Mouse (Mus musculus): ENCODE results near the gene Pex26. TPM values are rescaled to one million over a fixed set of nuclear protein-coding genes. Genes with fewer than 3 reads are reported as not detected.

The Pex26 gene
- polyA plus RNA-seq, 1 experiment: 7.6 TPM

DNA sequence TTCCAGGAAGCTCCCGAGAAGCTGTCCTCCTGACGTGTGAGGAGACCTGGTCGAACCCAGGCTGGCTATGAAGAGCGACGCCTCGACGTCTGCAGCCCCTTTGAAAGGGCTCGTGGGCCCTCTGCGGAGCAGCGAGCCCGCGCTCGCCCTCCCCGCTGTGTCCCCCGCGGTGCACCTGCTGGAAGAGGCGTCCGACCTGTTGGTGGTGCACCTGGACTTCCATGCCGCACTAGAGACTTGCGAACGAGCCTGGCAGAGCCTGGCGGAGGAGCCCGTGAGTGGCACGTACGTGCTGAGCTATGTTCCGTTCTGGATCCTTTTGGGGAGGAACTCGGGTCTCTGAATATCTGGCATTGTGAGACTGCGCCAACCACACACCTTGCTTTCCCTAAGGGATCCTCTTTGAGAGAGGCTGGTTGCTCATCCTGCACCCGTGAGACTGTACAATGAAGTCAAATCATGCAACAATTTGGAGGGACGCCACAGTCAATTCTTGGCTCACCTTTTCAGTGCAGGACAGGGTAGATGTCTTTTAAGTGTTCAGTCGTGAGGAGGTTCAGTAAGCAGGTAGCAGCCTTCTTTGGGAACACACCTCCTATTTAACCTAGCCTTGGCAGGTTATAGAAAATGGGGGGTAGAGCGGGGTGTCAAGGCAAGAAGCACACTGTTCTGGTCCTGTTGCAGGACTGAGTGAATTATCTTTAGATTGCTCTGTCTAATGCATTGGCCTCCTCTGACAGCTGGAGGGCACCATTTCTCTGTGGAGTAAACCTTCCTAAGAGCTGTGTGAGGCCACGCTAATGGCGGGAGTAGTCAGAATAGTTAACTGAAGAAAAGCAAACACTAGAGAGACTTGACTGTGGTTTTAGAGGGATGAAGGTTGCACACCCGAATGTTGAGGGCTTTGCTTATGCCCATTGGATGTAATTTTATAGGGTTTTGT, 1.0 kb downstream of the Pex26 start:
- no peak for TF ChIP-seq GATA1 (IDR thresholded peaks at IDR 0.05; ENCODE audit: low read length)

GRCm38 (mm10) chr6:121185232-121185631, 1.8 kb downstream of the Pex26 start:
- TF ChIP-seq GATA1 (IDR thresholded peaks at IDR 0.05; ENCODE audit: low read length): no peak

DNA sequence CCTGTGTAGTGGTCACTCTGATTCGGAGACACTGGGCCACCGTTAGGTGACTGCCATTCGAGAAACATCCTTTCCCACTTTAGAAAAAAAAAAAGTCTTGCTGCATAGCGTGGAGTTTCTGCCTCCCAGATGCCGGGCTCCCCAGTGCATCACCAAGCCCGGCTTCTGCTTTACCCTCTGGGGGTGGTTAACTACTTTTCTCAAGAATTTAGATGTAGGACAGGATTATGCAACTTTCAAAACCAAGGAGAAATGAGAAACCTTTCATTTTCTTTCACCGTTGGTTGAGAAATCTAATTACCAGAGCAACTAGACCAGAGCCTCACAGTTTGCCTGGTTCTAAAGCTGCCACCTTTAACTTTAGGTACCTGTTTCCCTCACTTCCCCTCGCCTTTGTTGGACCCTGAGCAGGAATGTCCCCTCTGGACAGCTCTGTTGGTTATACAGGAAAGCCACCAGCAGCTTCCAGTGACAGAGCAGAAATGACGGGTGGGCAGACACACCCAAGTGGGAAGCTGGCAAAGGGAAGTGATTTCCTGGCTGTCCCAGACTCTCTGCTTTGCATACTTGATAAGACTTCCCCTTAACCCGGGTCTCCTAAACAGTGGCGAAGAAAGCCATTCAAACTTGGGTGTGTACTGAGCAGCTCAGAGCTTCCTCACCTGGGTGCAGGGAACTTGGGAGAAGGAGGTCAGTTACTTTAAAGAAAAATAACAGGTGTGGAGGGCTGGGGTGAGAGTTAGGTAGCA, 8.0 kb downstream of the Pex26 start:
- no peak for TF ChIP-seq GATA1 (IDR thresholded peaks at IDR 0.05; ENCODE audit: low read length)

DNA sequence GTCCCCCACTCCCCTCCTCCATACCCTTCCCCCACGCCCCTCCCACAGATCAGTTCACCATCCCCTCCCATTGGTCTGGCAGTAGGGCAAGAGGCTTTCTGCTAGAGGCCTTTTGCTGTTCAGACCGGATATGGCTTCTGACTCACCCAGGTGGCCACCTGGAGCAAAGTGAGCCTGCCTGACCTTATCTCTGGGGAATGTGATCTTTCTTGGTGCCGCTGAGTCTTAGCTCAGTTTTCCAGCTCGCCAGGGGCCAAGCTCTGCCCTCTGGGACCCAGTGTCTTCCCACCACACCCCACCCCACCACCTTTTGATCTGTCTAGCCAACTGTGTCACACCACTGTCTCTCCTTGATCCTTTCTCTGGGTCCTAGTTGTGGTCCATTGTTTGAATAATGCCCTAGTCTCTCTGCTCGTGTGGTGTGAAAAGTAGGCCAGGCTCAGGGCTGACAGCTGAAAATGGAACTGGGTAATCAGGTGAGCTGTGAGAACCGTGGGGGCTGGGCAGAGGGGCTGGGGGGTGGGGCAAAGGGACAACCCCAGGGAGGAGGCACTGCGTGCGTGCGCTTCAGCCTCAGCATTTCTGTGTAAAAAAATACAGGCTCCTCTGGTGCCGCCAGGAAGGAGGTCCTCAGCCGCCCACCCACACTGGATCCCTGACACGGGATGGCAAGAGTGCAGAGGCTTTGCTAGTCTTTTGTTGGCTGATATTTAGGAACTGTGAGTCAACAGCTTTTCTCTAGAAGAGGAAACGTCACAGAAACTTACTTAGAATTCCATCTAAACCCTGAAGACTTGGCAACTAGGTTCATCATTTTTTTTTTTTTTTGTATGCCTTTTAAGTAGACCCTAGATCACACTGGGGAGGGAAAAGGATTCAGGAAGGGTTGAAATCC, 10.8 kb downstream of the Pex26 start:
- TF ChIP-seq GATA1 (IDR thresholded peaks at IDR 0.05; ENCODE audit: low read length): no peak

- no peak for TF ChIP-seq GATA1 (IDR thresholded peaks at IDR 0.05; ENCODE audit: low read length)
These were observed 11.7 kb downstream of the Pex26 start for GRCm38 (mm10) chr6:121194956-121195731.

DNA sequence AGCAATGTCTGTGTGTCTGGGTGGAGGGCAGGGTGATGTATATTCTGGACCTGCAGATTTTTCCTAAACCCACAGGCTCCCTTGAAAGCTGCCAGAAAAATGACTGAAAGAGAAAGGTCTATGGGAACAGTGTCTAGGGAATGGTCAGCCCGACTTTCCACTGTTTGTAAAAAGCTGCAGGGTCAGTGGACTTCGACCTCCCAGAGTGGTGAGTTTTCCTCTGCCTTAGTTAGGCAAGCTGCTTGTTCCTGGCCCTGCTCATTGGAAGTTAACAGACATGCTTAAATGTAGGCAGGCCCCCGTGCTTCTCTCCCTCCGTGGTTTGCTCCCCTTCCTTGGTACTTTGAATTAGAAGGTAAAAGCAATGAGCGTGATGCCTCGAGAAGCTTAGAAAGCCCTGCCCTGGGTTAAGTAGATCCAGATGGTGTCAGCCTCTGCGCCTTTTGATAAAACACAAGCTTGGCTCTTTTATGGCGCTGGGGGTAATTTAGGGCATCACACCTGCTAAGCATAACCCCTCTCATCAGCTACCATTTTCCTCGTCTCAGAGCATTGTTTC, 14.4 kb downstream of the Pex26 start:
- no peak for TF ChIP-seq GATA1 (IDR thresholded peaks at IDR 0.05; ENCODE audit: low read length)

DNA sequence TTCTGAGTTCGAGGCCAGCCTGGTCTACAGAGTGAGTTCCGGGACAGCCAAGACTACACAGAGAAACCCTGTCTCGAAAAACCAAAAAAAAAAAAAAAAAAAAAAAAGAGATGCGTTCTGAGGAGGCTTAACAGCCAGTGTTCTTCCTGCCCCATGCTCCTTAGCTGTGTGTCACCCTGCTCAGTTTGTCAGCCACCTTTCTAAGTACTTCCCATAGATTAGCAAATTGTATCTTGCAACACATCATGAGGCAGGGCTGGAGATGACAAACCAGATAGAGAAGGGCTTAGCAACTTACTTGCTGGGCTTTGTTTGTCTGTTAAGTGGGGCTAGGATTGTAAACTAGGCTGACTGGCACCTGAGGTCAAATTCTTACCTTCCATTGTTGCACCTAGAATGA, 17.0 kb downstream of the Pex26 start:
- no peak for TF ChIP-seq GATA1 (IDR thresholded peaks at IDR 0.05; ENCODE audit: low read length)

- no peak for TF ChIP-seq GATA1 (IDR thresholded peaks at IDR 0.05; ENCODE audit: low read length)
These were observed 18.6 kb downstream of the Pex26 start for GRCm38 (mm10) chr6:121202026-121202425.

DNA sequence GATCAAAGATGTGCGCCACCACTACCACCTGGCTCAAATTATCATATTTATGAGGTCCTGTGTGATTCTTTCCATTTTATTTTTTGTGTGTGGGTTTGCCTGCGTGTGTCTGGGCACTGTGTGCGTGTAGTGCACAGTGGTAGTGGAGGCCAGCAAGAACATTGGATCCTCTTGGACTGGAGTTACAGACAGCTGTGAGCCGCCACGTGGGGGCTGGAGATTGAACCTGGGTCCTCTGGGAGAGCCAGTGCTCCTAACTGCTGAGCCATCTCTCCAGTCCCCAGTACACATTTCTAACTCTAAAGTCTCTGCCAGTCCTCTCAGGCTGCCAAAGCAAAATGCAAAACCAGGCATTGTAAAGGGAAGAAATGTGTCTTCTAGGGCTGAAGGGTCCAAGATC, 23.0 kb downstream of the Pex26 start:
- TF ChIP-seq GATA1 (IDR thresholded peaks at IDR 0.05; ENCODE audit: low read length): no peak

- no peak for TF ChIP-seq GATA1 (IDR thresholded peaks at IDR 0.05; ENCODE audit: low read length)
These were observed 26.1 kb downstream of the Pex26 start for GRCm38 (mm10) chr6:121209584-121209983.

- TF ChIP-seq GATA1 (IDR thresholded peaks at IDR 0.05; ENCODE audit: low read length): no peak
These were observed 26.9 kb downstream of the Pex26 start, which contains the start of gene Tuba8 for GRCm38 (mm10) chr6:121210149-121210925. TSS of gene Tuba8 (plus strand) at chr6:121210696.

DNA sequence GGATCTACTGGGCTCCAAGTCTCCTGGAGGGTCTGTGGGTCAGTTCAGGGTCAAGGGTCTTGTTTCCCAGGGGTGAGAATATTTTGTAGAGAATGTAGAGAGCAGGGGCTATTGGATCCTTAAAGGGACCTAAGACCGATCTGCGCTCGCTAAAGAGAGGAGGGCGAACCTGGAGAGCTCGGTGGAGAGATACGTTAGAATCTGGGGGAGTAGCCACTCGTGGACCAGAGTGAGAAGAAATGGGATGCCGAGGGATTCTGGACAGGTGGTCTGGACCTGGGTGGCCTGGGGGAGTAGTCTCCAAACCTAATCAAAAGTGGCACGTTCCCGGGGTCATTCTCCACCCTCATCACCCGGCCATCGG, 27.4 kb downstream of the Pex26 start:
- TF ChIP-seq GATA1 (IDR thresholded peaks at IDR 0.05; ENCODE audit: low read length): no peak

DNA sequence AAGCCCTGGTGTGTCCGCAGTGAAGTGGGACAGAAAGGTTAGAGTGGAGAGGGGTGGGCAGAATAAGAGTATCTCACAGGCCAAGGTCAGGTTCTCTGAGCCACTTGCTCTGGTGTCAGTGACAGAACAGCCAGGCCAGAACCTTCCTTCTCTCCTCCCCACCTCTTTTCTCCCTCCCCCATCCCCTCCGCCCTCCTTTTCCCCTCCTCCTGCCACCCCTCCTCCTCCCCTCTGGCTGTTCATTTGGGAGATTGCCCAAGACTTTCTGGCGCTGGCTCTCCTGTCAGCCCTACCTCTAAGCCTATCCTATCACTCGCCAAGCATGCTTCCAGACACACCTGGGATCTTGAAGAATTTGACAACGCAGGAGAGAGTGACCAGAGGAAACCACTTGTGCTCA, 28.3 kb downstream of the Pex26 start:
- TF ChIP-seq GATA1 (IDR thresholded peaks at IDR 0.05; ENCODE audit: low read length): no peak

DNA sequence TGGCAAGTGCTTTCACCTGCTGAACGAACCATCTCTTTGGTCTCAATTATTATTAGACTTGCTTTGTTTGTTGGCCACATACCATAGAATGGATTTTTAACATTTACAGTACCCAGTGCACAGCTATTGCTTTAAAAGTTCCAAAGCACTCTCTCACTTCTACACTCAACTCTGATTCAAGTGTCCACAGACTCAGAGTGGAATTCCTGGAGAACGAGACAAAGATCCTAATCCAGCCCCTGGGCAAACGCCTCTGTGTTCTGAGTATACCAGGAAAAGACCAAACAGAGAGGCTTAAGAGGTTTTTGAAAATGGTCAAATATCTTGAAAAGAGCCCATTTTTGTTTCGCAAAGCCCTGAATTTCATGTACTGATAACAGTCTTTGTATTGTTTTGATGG, 29.5 kb downstream of the Pex26 start:
- no peak for TF ChIP-seq GATA1 (IDR thresholded peaks at IDR 0.05; ENCODE audit: low read length)
